Mouse (Mus musculus) hindbrain, embryonic 10.5 days (tissue): ENCODE measurements around the gene Slc22a20. TPM values are rescaled to one million over a fixed set of nuclear protein-coding genes. Genes with fewer than 3 reads are reported as not detected.

Experiments used
- DNase-seq: peaks from one replicate; pipeline ENCODE4 v3.0.0-alpha.2; 2017; ENCODE audit warnings: low spot score
- H3K27ac ChIP-seq: fragments of 300-500 bp; sonication (generic); 2 replicates; pipeline ENCODE4 v1.5.1; 2016; ENCODE audit warnings: mild to moderate bottlenecking, moderate library complexity
- H3K27me3 ChIP-seq: fragments of 300-500 bp; sonication (generic); 2 replicates; pipeline ENCODE4 v1.6.1; 2016; ENCODE audit warnings: mild to moderate bottlenecking; ENCODE audit not compliant: poor library complexity, insufficient read depth, severe bottlenecking
- H3K36me3 ChIP-seq: fragments of 300-500 bp; sonication (generic); 2 replicates; pipeline ENCODE4 v1.6.1; 2016; ENCODE audit warnings: mild to moderate bottlenecking, moderate library complexity
- H3K4me1 ChIP-seq: fragments of 300-500 bp; sonication (generic); replicated peaks from 2 replicates; pipeline ENCODE4 v1.6.1; 2016; ENCODE audit warnings: mild to moderate bottlenecking
- H3K4me3 ChIP-seq: fragments of 300-500 bp; sonication (generic); 2 replicates; pipeline ENCODE4 v1.5.1; 2016; ENCODE audit warnings: mild to moderate bottlenecking, moderate library complexity
- H3K9me3 ChIP-seq: fragments of 300-500 bp; sonication (generic); 2 replicates; pipeline ENCODE4 v1.6.1; 2016; ENCODE audit warnings: mild to moderate bottlenecking, moderate library complexity
- WGBS: fragments of 180-500 bp; shearing (Covaris S2); methylation state at CpG from one replicate; pipeline ENCODE4 v1.1.7; 2016; 5-methylcytosine and 5-hydroxymethylcytosine counted together
- polyA plus RNA-seq: library from polyadenylated mRNA; unstranded; fragments of >200 nt; fragmentation: Nextera tagmentation; extraction: Ambion mirVana; gene quantifications from 2 replicates; pipeline ENCODE4 v1.2.1, GENCODE M21; 2016

Slc22a20 gene
- polyA plus RNA-seq, 1 experiment from 2014 or later: not detected

DNA sequence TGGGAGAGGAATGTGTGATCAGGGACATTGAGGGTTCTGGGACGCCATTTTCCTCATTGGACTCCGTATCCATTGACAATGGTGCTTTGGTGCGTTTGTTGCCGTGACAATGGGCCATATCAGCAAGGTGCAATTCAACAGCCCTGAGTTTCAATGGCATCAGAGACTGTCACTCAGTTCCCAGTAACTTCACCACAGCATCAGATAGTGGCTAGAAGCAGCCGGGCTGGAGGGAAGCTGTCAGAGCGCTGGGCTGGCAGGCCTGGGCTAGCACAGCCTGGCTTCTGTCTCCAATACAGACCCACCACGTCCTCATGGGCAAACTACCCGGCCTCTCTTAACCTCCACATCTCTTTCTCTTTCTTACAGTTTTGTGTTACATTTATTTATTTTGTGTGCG is 5.5 kb downstream of the Slc22a20 start:
- 84% methylated on average over 9 of the region's 9 CpGs for WGBS
- H3K36me3 ChIP-seq: no peaks in the 10 kb centered on the region
- no peak overlapping the region for H3K4me3 ChIP-seq
- peaks cover under 1% of the 10 kb centered on the region; the same call in 1 of the 2 replicates for H3K4me1 ChIP-seq
- H3K27me3 ChIP-seq: no peaks in the 10 kb centered on the region
- H3K9me3 ChIP-seq: no peaks in the 10 kb centered on the region
- DNase-seq: no peak
- H3K27ac ChIP-seq: no peak overlapping the region

DNA sequence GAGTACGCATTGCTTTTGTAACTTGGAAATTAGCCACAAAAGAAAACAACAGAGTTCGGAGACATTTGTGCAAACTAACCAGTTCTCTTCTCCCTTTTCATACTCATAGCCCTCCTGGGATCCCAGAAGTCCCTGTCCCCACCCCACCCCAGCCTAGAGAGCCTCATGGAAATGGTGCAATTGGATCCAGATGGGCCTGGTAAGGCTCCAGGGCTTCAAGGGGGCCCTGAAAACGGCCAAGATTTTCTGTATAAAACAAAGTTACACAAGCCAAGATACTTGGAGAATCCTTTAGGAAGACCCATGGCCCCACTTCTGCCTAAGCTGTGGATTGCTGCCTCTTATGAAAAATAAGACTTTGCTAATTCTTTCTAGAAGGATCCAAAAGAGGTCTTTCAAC is 8.2 kb downstream of the Slc22a20 start:
- no peak for DNase-seq
- Histone ChIP-seq H3K4me3 (no peak overlapping the region), H3K27ac (no peak overlapping the region), H3K27me3 (no peaks in the 10 kb centered on the region), H3K36me3 (no peaks in the 10 kb centered on the region), H3K9me3 (no peaks in the 10 kb centered on the region), H3K4me1 (no peaks in the 10 kb centered on the region)
- WGBS: 77% methylated on average over 3 of the region's 3 CpGs

DNA sequence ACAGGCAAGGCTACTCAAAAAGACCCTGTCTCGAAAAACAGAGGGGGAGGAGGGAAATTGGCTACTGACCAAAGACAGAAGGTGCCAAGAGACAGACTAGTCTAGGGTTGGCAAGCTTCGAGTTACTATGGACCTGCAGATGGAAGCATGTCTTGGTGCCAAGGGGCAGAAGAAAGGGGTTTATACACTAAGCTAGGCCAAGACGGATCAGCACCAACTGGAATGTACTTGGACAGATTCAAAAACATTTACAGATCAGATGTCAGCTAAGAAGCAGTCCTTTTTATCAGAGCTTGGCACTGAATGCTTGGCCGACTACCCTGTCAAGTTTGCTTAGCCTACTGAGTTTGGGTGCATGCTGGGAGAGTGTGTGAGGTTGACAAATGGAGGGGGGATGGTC is 10.3 kb downstream of the Slc22a20 start:
- Histone ChIP-seq H3K4me1 (no peaks in the 10 kb centered on the region), H3K27me3 (no peaks in the 10 kb centered on the region), H3K9me3 (no peaks in the 10 kb centered on the region), H3K27ac (no peak overlapping the region), H3K4me3 (no peak overlapping the region), H3K36me3 (no peaks in the 10 kb centered on the region)
- WGBS: 81% methylated on average over 4 of the region's 4 CpGs
- no peak for DNase-seq

DNA sequence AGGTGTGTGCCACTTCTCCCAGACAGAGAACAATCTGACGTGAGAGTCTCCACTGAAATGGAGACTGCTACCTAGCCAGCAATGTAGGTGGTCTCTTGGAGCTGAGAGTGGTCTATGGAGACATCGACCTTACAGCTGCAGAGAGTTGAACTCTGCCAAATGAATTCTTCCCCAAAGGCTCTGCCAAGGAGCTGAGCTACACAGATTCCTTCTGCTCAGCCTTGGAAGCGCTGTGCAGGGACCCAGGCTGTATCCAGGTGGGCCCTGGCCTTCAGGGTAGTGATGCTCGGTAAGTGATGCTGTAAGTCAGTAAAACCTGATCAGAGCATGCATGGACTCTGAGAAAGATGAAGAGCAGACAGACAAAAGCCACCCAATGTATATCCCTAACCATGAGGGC is 10.8 kb downstream of the Slc22a20 start:
- H3K9me3 ChIP-seq: no peaks in the 10 kb centered on the region
- H3K4me3 ChIP-seq: no peak overlapping the region
- no peak overlapping the region for H3K27ac ChIP-seq
- H3K4me1 ChIP-seq: no peaks in the 10 kb centered on the region
- no peaks in the 10 kb centered on the region for H3K27me3 ChIP-seq
- DNase-seq: no peak
- 81% methylated on average over 4 of the region's 4 CpGs for WGBS
- no peaks in the 10 kb centered on the region for H3K36me3 ChIP-seq

DNA sequence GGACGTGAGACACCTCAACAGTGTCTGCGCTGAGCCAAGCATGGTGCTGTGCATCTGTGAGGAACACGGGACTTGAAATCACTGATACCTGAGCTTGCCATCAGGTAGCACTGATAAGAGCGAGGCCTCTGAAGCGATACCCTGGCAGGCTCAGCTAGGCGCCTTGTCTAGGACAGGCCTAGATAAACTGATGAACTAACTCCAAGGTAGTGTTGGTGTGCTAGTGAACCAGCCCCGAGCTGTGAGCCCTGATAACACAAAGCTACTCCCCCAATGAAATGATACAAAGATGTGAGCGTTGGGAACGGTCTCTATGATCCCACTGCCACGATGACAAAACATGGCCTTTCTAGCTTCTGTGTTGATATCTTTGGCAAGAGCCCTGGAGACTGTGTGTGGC is 18.3 kb downstream of the Slc22a20 start:
- WGBS: 91% methylated on average over 10 of the region's 10 CpGs
- H3K27ac ChIP-seq: no peak overlapping the region
- H3K27me3 ChIP-seq: no peaks in the 10 kb centered on the region
- H3K4me1 ChIP-seq: peaks cover 23% of the 10 kb centered on the region
- no peaks in the 10 kb centered on the region for H3K9me3 ChIP-seq
- no peak overlapping the region for H3K4me3 ChIP-seq
- DNase-seq: no peak
- H3K36me3 ChIP-seq: no peaks in the 10 kb centered on the region

DNA sequence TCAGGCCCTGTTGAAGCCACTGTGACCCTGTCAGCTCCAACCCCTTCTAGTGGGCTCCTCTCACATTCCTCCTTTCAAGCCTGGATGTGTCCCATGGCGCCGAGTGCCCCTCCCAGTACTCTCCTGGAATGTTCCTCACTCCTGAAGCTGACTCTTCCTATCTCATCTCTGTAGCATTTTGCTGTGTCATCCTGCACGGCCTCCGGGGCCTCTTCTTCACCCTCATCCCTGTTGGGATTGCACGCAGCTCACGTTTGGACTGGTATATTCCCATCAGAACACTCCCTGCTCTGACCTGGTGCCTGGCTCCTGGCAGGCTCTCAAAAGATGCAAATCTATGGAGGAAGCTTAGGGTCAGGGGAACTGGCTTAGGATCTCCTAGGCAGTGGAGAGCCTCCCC is 19.2 kb downstream of the Slc22a20 start:
- Histone ChIP-seq H3K27ac (no peak overlapping the region), H3K36me3 (peaks cover under 1% of the 10 kb centered on the region; the same call in 1 of the 2 replicates), H3K4me1 (peaks cover 30% of the 10 kb centered on the region), H3K4me3 (no peak overlapping the region), H3K27me3 (no peaks in the 10 kb centered on the region), H3K9me3 (no peaks in the 10 kb centered on the region)
- 71% methylated on average over 6 of the region's 6 CpGs for WGBS
- no peak for DNase-seq

DNA sequence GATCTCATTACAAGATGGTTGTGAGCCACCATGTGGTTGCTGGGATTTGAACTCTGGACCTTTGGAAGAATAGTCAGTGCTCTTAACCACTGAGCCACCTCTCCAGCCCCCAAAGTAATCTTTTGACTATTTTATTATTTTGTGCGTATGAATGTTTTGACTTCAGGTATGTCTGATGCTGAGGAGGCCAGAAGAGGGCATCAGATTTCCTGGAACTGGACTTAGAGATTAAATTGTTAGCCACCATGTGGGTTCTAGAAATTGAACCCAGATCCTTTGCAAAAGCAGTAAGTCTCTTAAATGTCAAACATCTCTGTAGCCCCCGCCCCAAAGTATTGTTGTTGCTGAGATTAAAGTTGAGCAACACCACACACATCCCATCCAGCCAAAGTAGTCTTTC is 20.0 kb downstream of the Slc22a20 start:
- Histone ChIP-seq H3K27me3 (no peaks in the 10 kb centered on the region), H3K27ac (no peak overlapping the region), H3K4me1 (peaks cover 38% of the 10 kb centered on the region), H3K4me3 (no peak overlapping the region), H3K36me3 (peaks cover 9% of the 10 kb centered on the region), H3K9me3 (no peaks in the 10 kb centered on the region)
- 89% methylated on average over 2 of the region's 2 CpGs for WGBS
- DNase-seq: no peak

DNA sequence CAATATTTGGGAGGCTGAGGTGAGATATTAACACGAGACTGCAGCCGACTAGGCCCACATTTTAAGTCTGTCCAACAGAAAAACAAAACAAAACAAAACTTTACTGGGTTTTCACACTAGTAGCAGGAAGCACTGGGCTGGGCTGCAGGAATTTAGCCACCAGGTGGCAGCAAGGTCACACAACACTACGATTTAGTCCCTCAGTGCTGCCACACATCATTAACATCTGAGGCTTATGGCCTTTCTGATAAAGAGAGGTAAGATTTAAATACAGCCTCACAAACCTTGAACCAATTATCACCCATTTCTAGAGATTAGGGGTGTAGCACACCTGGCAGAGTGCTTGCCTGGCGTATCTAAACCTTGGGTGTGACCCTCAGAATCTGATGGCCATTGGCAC is 20.7 kb downstream of the Slc22a20 start:
- peaks cover 15% of the 10 kb centered on the region for H3K36me3 ChIP-seq
- WGBS: 10% methylated on average over 4 of the region's 4 CpGs
- peak; percentile 79 for DNase-seq
- no peaks in the 10 kb centered on the region for H3K9me3 ChIP-seq
- H3K27me3 ChIP-seq: no peaks in the 10 kb centered on the region
- H3K4me1 ChIP-seq: peaks cover 40% of the 10 kb centered on the region
- no peak overlapping the region for H3K4me3 ChIP-seq
- H3K27ac ChIP-seq: no peak overlapping the region

DNA sequence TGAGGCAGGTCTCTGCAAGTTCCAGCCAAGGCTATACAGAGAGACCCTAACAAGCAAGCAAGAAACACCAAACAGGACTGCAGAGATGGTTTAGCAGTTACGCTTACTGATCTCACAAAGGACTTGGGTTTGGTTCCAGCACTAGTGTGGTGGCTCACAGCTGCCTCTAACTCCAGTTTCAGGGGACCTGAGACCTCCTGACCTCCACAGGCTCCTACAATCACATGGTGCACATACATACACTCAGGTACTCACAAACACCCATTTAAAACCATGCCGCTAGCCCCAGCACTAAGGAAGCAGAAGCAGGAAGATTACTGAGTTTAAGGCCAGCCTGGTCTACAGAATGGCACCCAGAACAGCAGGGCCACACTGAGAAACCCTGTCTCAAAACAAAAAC is 21.1 kb downstream of the Slc22a20 start:
- H3K27me3 ChIP-seq: no peaks in the 10 kb centered on the region
- H3K36me3 ChIP-seq: peaks cover 19% of the 10 kb centered on the region
- H3K4me1 ChIP-seq: peaks cover 40% of the 10 kb centered on the region
- H3K27ac ChIP-seq: peak overlapping the region; percentile 91; the same call in 1 of the 2 replicates
- peak overlapping the region; percentile 84 for H3K4me3 ChIP-seq
- H3K9me3 ChIP-seq: no peaks in the 10 kb centered on the region
- WGBS: 82% methylated on average over 2 of the region's 2 CpGs
- no peak for DNase-seq

DNA sequence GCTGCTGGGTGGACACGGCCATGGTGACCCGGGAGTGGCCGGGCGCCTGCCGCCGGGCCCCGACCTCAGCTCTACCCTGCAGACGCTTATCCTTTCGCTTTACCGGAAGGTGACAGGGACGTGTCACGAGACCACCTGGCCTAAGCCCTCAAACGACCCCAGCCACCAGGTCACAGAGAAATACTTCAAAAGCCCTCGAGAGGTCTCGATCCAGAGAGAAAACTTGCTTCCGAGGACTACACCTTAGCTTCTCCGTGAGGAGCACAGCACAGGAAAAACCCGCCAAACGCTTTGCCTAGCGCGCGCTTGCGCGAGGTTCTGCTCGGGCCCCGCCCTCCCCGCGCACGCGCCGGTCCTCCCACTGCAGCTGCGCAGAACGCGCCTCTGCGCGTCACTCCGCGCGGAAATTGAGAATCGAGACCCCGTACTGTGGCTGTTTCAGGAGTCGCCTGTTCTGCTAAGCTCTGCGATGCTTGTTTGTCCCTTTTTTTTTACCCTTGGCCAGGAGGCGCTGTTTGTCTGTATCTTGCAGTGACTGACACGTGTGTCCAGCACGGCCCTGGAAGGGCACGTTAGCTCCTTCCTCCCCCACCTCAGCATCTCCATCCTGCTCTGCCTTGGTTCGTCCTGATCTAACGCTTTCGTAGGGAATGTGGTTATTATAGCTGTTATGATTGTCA is 21.9 kb downstream of the Slc22a20 start, which contains the start of gene Pola2:
Gene Pola2, minus strand, starts transcription at position 320 of the 680 bp plus-strand sequence.
- H3K27me3 ChIP-seq: no peaks in the 10 kb centered on the region
- peak; percentile 89 for DNase-seq
- WGBS: under 1% methylated on average over 50 of the region's 50 CpGs
- H3K4me3 ChIP-seq: peak within 1 kb of the TSS; percentile 84
- peaks cover 27% of the 10 kb centered on the region for H3K36me3 ChIP-seq
- H3K9me3 ChIP-seq: no peaks in the 10 kb centered on the region
- H3K27ac ChIP-seq: peak within 1 kb of the TSS; percentile 91
- H3K4me1 ChIP-seq: peaks cover 40% of the 10 kb centered on the region

DNA sequence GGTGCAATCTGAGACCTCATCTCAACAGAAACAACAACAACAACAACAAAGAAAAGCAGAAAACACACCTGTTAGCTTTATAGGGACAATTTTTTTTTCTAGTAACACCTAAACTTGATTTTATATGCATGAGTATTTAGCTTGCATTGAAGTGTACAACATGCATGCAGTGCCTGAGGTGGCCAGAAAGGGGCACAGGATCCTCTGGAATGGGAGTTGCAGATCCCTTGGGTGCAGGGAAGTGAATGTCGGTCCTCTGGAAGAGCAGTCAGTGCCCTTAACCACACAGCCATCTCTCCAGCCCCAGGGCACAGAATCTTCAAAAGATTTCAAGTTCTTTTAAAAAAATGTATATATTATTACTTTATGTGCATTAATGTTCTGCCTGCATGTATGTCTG is 23.3 kb downstream of the Slc22a20 start:
- Histone ChIP-seq H3K9me3 (no peaks in the 10 kb centered on the region), H3K27me3 (no peaks in the 10 kb centered on the region), H3K4me1 (peaks cover 40% of the 10 kb centered on the region), H3K4me3 (peak overlapping the region; percentile 84), H3K27ac (no peak overlapping the region), H3K36me3 (peaks cover 41% of the 10 kb centered on the region)
- 36% methylated on average over 1 of the region's 1 CpGs for WGBS
- no peak for DNase-seq

DNA sequence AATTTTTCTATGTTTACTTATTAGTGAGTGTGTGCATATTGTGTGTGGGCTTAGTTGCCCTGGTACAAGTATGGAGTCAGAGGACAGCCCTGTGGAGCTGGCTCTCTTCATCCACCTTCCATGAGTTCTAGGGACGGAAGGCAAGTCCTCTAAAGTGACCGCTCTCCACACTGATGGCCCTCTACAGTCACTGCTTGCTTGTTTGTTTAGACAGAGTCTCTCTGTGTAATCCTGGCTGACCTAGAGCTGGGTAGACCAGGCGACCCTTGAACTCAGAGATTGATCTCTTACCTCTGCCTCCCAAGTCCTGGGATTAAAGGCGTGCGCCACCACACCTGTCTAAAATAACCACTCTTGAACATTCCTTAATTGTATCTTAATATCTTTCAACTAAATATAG is 28.6 kb downstream of the Slc22a20 start:
- H3K9me3 ChIP-seq: no peaks in the 10 kb centered on the region
- peaks cover 20% of the 10 kb centered on the region for H3K4me1 ChIP-seq
- H3K27ac ChIP-seq: no peak overlapping the region
- H3K27me3 ChIP-seq: no peaks in the 10 kb centered on the region
- peaks cover 92% of the 10 kb centered on the region for H3K36me3 ChIP-seq
- 91% methylated on average over 5 of the region's 5 CpGs for WGBS
- DNase-seq: no peak
- no peak overlapping the region for H3K4me3 ChIP-seq

DNA sequence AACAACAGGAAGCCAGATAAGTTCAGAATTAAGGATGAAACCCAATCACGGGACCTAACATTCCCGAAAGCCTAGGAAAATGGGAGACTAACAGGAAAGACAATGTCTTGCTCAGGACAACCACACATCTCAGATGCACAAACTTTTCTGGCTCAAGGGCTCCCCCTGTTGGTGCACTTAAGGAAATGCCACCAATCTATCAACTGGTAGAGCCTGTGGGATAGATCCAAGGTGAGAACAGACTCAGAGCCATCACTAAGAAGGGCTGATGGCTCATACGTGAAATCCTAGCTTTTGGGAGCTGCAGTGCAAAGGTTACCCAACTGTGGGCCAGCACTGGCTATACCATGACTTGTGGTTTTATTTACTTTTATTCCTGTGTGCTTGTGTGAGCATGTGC is 29.3 kb downstream of the Slc22a20 start:
- no peaks in the 10 kb centered on the region for H3K27me3 ChIP-seq
- peaks cover 16% of the 10 kb centered on the region for H3K4me1 ChIP-seq
- peak; percentile 77 for DNase-seq
- WGBS: 43% methylated on average over 3 of the region's 3 CpGs
- H3K27ac ChIP-seq: no peak overlapping the region
- H3K4me3 ChIP-seq: no peak overlapping the region; the same call in 1 of the 2 replicates
- H3K9me3 ChIP-seq: no peaks in the 10 kb centered on the region
- H3K36me3 ChIP-seq: peaks cover 97% of the 10 kb centered on the region
